Mouse (Mus musculus): ENCODE data around the gene Rem2. TPM values are rescaled to one million over a fixed set of nuclear protein-coding genes. Genes with fewer than 3 reads are reported as not detected.
A peak's percentile ranks its signal among the peaks of the same experiment; 100 is the strongest.

The Rem2 gene
- polyA plus RNA-seq, 1 experiment from 2014 or later = 4.3 TPM

DNA sequence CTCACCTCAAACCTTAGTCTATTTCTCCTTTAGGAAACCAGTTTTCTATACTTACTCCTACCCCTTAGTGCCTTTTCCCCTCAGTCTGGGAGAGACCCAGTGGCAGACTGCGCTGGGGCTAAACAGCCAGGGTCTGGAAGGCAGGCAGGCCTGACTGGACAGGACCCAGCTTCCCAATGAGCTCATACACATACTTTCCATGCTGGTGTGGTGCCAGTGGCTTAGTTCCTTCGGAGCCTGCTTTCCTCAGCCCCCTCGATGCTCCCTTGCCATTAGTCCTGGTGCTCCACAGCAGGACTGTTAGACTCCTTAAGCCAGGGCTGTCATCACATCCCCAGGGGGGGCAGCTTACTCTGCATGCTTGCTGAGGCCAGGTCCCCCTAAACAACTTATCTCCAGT lies 30.4 kb upstream of the Rem2 start:
- no peak overlapping the region for H3K4me2 ChIP-seq
- H3K4me3 ChIP-seq (replicated peaks) = no peak overlapping the region
- peaks cover 13% of the 10 kb centered on the region for H3K36me3 ChIP-seq
- H3K9me3 ChIP-seq = no peaks in the 10 kb centered on the region
- 61% methylated on average over 3 of the region's 3 CpGs for WGBS
- H3K27ac ChIP-seq = peak overlapping the region; percentile 13; the same call in 1 of the 2 replicates
- no peak for ATAC-seq (ENCODE audit: insufficient number of reproducible peaks, insufficient read depth, low FRiP score, low TSS enrichment, low read depth)
- H3K9ac ChIP-seq (replicated peaks) = no peak overlapping the region
- no peaks in the 10 kb centered on the region for H3K27me3 ChIP-seq
- H3K4me1 ChIP-seq (replicated peaks) = peaks cover 26% of the 10 kb centered on the region

DNA sequence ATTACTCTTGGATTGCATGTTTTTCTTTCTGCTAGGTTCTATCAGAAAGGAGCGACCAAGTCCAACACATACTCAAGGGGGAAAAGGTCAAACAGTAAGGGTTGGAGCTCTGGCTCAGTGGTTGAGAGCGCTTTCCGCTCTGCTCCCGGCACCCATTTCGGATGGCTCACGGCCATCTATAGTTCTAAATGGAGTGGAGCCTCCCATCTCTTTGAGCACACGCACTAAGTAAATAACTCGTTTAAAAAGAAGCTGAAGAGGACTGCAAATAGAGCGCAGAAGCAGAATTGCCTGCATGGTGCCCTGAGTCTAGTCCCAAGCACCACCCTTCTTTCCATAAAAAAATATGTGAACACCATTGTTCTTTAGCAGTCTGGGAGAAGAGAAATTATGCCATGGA lies 22.3 kb upstream of the Rem2 start:
- no peak overlapping the region for H3K4me3 ChIP-seq (replicated peaks)
- no peak for ATAC-seq (ENCODE audit: insufficient number of reproducible peaks, insufficient read depth, low FRiP score, low TSS enrichment, low read depth)
- WGBS = 92% methylated on average over 9 of the region's 9 CpGs
- H3K27me3 ChIP-seq = no peaks in the 10 kb centered on the region
- H3K36me3 ChIP-seq = no peaks in the 10 kb centered on the region
- H3K4me2 ChIP-seq = no peak overlapping the region
- H3K27ac ChIP-seq = no peak overlapping the region
- H3K9me3 ChIP-seq = no peaks in the 10 kb centered on the region
- H3K4me1 ChIP-seq (replicated peaks) = 0 out of 2 replicates have a peak, but pooled peaks cover 3% of the 10 kb centered on the region
- no peak overlapping the region for H3K9ac ChIP-seq (replicated peaks)

- no peak overlapping the region for H3K4me3 ChIP-seq (replicated peaks)
- H3K27me3 ChIP-seq = no peaks in the 10 kb centered on the region
- H3K9me3 ChIP-seq = no peaks in the 10 kb centered on the region
- no peak overlapping the region for H3K4me2 ChIP-seq
- H3K27ac ChIP-seq = no peak overlapping the region
- no peaks in the 10 kb centered on the region for H3K36me3 ChIP-seq
- no peak overlapping the region for H3K9ac ChIP-seq (replicated peaks)
- H3K4me1 ChIP-seq (replicated peaks) = no peaks in the 10 kb centered on the region
- no peak for ATAC-seq (ENCODE audit: insufficient number of reproducible peaks, insufficient read depth, low FRiP score, low TSS enrichment, low read depth)
- 85% methylated on average over 11 of the region's 11 CpGs for WGBS
Observed at GRCm38 (mm10) chr14:54454669-54455528, 21.0 kb upstream of the Rem2 start.

DNA sequence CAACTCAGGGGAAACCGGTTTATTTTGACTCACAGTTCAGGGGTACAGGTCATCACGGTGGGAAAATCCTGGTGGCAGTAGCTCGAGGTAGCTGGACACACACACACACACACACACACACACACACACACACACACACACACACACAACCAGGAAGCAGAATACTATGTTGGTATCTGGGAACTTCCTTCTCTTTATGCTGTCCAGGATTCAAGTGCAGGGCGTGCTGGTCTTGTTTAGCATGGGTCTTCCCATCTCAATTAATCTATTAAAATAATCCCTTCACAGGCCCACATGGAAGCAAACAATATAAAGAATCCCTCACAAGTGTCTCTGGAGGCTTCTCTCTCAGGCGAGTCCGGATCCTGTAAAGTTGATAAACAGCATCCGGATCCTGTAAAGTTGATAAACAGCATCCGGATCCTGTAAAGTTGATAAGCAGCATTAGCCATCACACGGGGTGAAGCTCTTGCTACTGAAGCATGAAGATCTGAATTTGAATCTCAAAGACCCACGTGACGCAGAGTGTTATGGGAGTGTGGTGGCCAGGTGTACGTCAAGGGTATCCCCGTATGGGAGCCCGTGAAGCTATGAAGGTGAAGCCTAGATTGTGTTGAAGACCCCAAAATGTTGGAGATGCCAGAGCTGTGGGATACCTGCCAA lies 17.9 kb upstream of the Rem2 start:
- Histone ChIP-seq H3K9me3 (no peaks in the 10 kb centered on the region), H3K27ac (no peak overlapping the region), H3K4me1 (replicated peaks) (no peaks in the 10 kb centered on the region), H3K36me3 (no peaks in the 10 kb centered on the region), H3K9ac (replicated peaks) (no peak overlapping the region), H3K4me2 (no peak overlapping the region), H3K27me3 (no peaks in the 10 kb centered on the region), H3K4me3 (replicated peaks) (no peak overlapping the region)
- ATAC-seq (ENCODE audit: insufficient number of reproducible peaks, insufficient read depth, low FRiP score, low TSS enrichment, low read depth) = no peak
- WGBS = 90% methylated on average over 14 of the region's 14 CpGs

DNA sequence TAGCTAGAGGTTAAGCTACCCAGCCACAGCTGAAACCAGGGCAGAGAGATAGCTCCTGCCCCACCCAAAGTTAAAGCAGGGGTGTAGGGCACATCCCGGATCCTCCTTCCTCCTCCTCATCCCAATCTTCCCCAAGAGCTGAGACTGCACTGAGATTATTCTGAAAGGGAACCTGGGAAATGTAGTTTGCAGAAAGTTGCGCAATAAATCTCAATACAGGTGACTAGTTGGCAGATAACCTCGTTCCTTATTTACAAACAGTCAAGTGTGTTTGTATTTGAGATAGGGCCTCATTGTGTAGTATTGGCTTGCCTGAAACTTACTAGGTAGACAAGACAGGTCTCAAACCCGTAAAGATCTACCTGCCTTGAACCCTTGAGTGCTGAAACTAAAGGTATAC lies 13.8 kb upstream of the Rem2 start:
- H3K4me1 ChIP-seq (replicated peaks) = no peaks in the 10 kb centered on the region; the same call in 1 of the 2 replicates
- no peak overlapping the region for H3K4me3 ChIP-seq (replicated peaks)
- H3K9ac ChIP-seq (replicated peaks) = no peak overlapping the region
- peaks cover 2% of the 10 kb centered on the region; the same call in 1 of the 2 replicates for H3K36me3 ChIP-seq
- no peak overlapping the region for H3K4me2 ChIP-seq
- no peaks in the 10 kb centered on the region for H3K27me3 ChIP-seq
- WGBS = 76% methylated on average over 4 of the region's 4 CpGs
- H3K27ac ChIP-seq = no peak overlapping the region
- H3K9me3 ChIP-seq = no peaks in the 10 kb centered on the region
- ATAC-seq (ENCODE audit: insufficient number of reproducible peaks, insufficient read depth, low FRiP score, low TSS enrichment, low read depth) = no peak

- Histone ChIP-seq H3K27me3 (no peaks in the 10 kb centered on the region), H3K9ac (replicated peaks) (peak overlapping the region; percentile 71; the same call in 1 of the 2 replicates), H3K4me1 (replicated peaks) (no peaks in the 10 kb centered on the region; the same call in 1 of the 2 replicates), H3K9me3 (no peaks in the 10 kb centered on the region), H3K4me2 (peak overlapping the region; percentile 82), H3K36me3 (peaks cover 14% of the 10 kb centered on the region), H3K27ac (no peak overlapping the region), H3K4me3 (replicated peaks) (peak overlapping the region; percentile 83)
- ATAC-seq (ENCODE audit: insufficient number of reproducible peaks, insufficient read depth, low FRiP score, low TSS enrichment, low read depth) = peak; percentile 22; the same call in 1 of the 2 replicates
- 13% methylated on average over 12 of the region's 12 CpGs for WGBS
Observed at GRCm38 (mm10) chr14:54463108-54463958, 12.6 kb upstream of the Rem2 start.

DNA sequence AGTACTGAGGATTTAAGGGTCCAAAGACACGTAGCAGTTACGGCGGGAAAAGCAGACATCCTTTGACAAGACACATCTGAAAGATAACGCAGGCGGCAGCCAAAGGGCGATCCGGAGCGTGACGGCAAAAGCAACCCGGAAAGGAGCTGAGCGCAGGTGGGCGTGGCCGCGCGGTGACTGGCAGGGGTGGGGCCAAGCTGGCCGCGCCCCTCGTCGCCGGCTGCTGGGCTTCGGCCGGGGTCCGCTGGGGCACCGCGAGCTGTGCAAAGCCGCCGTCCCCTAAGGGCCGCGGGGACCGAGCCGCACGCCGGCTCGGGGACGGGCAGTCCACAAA lies 12.0 kb upstream of the Rem2 start, which contains the start of gene Lrp10:
TSS of gene Lrp10 (plus strand) at position 179 of the 334 bp plus-strand sequence.
- Histone ChIP-seq H3K27me3 (no peaks in the 10 kb centered on the region), H3K4me3 (replicated peaks) (peak within 1 kb of the TSS; percentile 83), H3K27ac (peak within 1 kb of the TSS; percentile 69), H3K4me2 (peak within 1 kb of the TSS; percentile 82), H3K9me3 (no peaks in the 10 kb centered on the region), H3K4me1 (replicated peaks) (no peaks in the 10 kb centered on the region; the same call in 1 of the 2 replicates), H3K36me3 (peaks cover 20% of the 10 kb centered on the region), H3K9ac (replicated peaks) (peak within 1 kb of the TSS; percentile 71)
- WGBS = under 1% methylated on average over 35 of the region's 35 CpGs
- peak; percentile 82 for ATAC-seq (ENCODE audit: insufficient number of reproducible peaks, insufficient read depth, low FRiP score, low TSS enrichment, low read depth)

DNA sequence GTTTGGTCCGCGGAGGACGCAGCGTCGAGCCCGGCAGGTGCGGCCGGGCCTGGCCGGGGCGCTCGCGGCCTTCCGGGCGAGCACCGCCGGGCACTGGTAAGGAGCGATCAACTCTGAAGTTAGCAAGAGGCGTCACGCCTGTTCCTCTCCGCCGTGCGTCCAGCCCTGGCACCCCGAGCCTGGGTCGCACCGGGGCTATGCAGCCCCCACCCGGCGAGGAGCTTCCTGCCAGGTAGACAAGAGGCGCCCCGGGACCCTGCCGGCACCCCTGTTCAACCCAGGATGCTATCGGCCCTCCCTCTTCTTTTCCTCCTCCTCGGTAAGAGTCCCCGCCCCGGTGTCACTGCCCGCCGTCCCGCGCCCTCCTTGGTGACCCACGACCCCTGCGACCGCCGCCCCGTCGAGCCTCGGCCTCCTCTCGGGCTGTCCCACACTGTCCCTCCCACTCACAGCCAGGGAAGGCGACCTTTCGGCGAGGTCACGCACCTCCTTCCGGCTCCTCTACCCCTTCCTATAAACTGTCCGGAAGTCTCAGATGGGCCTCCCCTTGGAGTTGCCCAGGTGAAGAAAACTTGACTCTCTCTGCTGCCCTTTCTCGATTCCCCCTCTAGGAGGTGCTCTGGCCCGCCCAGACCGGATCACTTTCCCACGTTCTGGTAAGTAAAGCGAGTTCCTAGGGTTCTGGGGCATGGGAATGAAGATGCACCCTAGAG lies 11.5 kb upstream of the Rem2 start:
- Histone ChIP-seq H3K36me3 (peaks cover 25% of the 10 kb centered on the region), H3K4me2 (peak overlapping the region; percentile 82), H3K9me3 (no peaks in the 10 kb centered on the region), H3K9ac (replicated peaks) (peak overlapping the region; percentile 71), H3K4me1 (replicated peaks) (no peaks in the 10 kb centered on the region; the same call in 1 of the 2 replicates), H3K4me3 (replicated peaks) (peak overlapping the region; percentile 83), H3K27ac (peak overlapping the region; percentile 69), H3K27me3 (no peaks in the 10 kb centered on the region)
- 2% methylated on average over 45 of the region's 57 CpGs for WGBS
- peak; percentile 80 for ATAC-seq (ENCODE audit: insufficient number of reproducible peaks, insufficient read depth, low FRiP score, low TSS enrichment, low read depth)

DNA sequence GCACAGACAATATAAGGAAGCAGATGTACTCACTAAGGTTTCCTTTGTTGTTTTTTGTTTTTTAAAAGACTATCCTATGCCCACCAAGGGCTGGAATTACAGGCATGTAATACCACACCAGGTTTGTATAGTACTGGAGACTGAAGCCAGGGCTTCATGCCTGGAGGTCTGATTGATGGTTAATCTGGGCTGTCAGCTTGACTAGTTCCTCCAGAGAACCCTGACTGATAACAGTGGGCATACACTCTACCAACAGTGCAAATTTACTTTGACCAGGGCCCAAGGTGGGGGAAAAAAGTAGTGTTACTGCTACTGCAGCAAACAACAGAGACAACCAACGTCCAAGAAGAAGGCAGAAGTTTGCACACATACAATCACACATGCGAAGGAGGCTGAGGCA lies 4.4 kb upstream of the Rem2 start:
- H3K36me3 ChIP-seq = peaks cover 44% of the 10 kb centered on the region
- H3K9me3 ChIP-seq = no peaks in the 10 kb centered on the region
- no peak overlapping the region for H3K4me3 ChIP-seq (replicated peaks)
- no peak overlapping the region for H3K4me2 ChIP-seq
- H3K27ac ChIP-seq = no peak overlapping the region
- no peak overlapping the region for H3K9ac ChIP-seq (replicated peaks)
- no peak for ATAC-seq (ENCODE audit: insufficient number of reproducible peaks, insufficient read depth, low FRiP score, low TSS enrichment, low read depth)
- H3K4me1 ChIP-seq (replicated peaks) = peaks cover 12% of the 10 kb centered on the region
- H3K27me3 ChIP-seq = peaks cover 7% of the 10 kb centered on the region
- WGBS = 91% methylated on average over 2 of the region's 2 CpGs

- no peak overlapping the region for H3K9ac ChIP-seq (replicated peaks)
- H3K9me3 ChIP-seq = no peaks in the 10 kb centered on the region
- no peak for ATAC-seq (ENCODE audit: insufficient number of reproducible peaks, insufficient read depth, low FRiP score, low TSS enrichment, low read depth)
- 78% methylated on average over 5 of the region's 5 CpGs for WGBS
- no peak overlapping the region for H3K4me2 ChIP-seq
- 0 out of 2 replicates have a peak overlapping the region, but pooled peaks have one; percentile 23 for H3K27ac ChIP-seq
- peaks cover 19% of the 10 kb centered on the region for H3K27me3 ChIP-seq
- H3K4me1 ChIP-seq (replicated peaks) = peaks cover 17% of the 10 kb centered on the region
- H3K4me3 ChIP-seq (replicated peaks) = no peak overlapping the region
- peaks cover 37% of the 10 kb centered on the region for H3K36me3 ChIP-seq
Observed at GRCm38 (mm10) chr14:54472671-54473070, 3.2 kb upstream of the Rem2 start.
